Mouse (Mus musculus) CH12.LX (cell line): ENCODE measurements around the gene Avpr2. TPM values are rescaled to one million over a fixed set of nuclear protein-coding genes. Genes with fewer than 3 reads are reported as not detected.

ENCODE experiments used
- DNase-seq: peaks from one replicate; pipeline ENCODE4 v3.0.0-alpha.2; 2013; ENCODE audit errors: extremely low read depth
- H3K27ac ChIP-seq: 2 replicates; pipeline ENCODE4 v1.5.1; 2012; ENCODE audit warnings: low read depth, mild to moderate bottlenecking, control low read depth, moderate library complexity; ENCODE audit not compliant: insufficient read depth
- H3K27me3 ChIP-seq: replicated peaks from 2 replicates; pipeline ENCODE3; 2012; ENCODE audit warnings: inconsistent platforms
- H3K36me3 ChIP-seq, 2 experiments: replicated peaks in 1 of 2; 2 replicates each; pipeline versions ENCODE3 to v1.6.1; 2012; ENCODE audit warnings: inconsistent platforms in 1 of 2, low read length in 1 of 2, mild to moderate bottlenecking in 1 of 2, mixed read lengths in 1 of 2, moderate library complexity in 1 of 2; ENCODE audit not compliant: control insufficient read depth in 1 of 2, insufficient read depth in 1 of 2
- H3K4me1 ChIP-seq, 2 experiments: 2 replicates each; pipeline ENCODE4 v1.6.1; 2012; ENCODE audit warnings: inconsistent platforms in 1 of 2, moderate library complexity in 1 of 2; ENCODE audit not compliant: insufficient read depth in 2 of 2, control insufficient read depth in 1 of 2
- H3K4me2 ChIP-seq: 2 replicates; pipeline ENCODE4 v1.6.1; 2012; ENCODE audit warnings: low read depth, mild to moderate bottlenecking, control low read depth; ENCODE audit not compliant: poor library complexity, insufficient read depth, severe bottlenecking
- H3K4me3 ChIP-seq, 3 experiments: fragments of 150-350 bp in 1 of 3; sonication (generic) in 1 of 3; replicated peaks in 1 of 3; 2 replicates each; pipeline versions ENCODE3 to v1.5.1; 2011 to 2012; ENCODE audit warnings: low read depth in 2 of 3, low read length in 2 of 3, mild to moderate bottlenecking in 2 of 3, moderate library complexity in 2 of 3, control low read depth in 1 of 3, improper control_type of control experiment in 1 of 3, inconsistent platforms in 1 of 3, mixed read lengths in 1 of 3; ENCODE audit not compliant: poor library complexity in 1 of 3
- H3K79me2 ChIP-seq: replicated peaks from 2 replicates; pipeline ENCODE4 v1.6.1; 2012; ENCODE audit warnings: mild to moderate bottlenecking, moderate library complexity; ENCODE audit not compliant: control insufficient read depth, poor library complexity, insufficient read depth, severe bottlenecking; ENCODE audit errors: extremely low read depth
- H3K9ac ChIP-seq: 2 replicates; pipeline ENCODE4 v1.6.1; 2012; ENCODE audit warnings: low read depth, mild to moderate bottlenecking, control low read depth, moderate library complexity; ENCODE audit not compliant: insufficient read depth
- H3K9me3 ChIP-seq: replicated peaks from 2 replicates; pipeline ENCODE3; 2012; ENCODE audit warnings: low read length, inconsistent platforms, mixed read lengths
- BHLHE40 ChIP-seq: IDR thresholded peaks from 2 replicates; pipeline ENCODE4 v1.6.1; 2011; ENCODE audit warnings: mild to moderate bottlenecking, low read depth, low read length, improper control_type of control experiment
- CHD2 ChIP-seq: IDR thresholded peaks from 2 replicates; pipeline ENCODE4 v1.6.1; 2011; ENCODE audit warnings: low read length, improper control_type of control experiment
- CTCF ChIP-seq, 2 experiments: IDR thresholded peaks in 1 of 2; conservative IDR thresholded peaks in 1 of 2; 2 replicates each; pipeline ENCODE4 v1.5.1; 2011 to 2012; ENCODE audit warnings: low read depth in 2 of 2, low read length in 2 of 2, improper control_type of control experiment in 1 of 2, inconsistent platforms in 1 of 2, mild to moderate bottlenecking in 1 of 2, moderate library complexity in 1 of 2
- ELF1 ChIP-seq: IDR thresholded peaks from 2 replicates; pipeline ENCODE4 v1.6.1; 2014; ENCODE audit warnings: low read depth, mild to moderate bottlenecking, inconsistent platforms, low read length, improper control_type of control experiment
- IRF4 ChIP-seq: IDR thresholded peaks from 2 replicates; pipeline ENCODE4 v1.6.1; 2014; ENCODE audit warnings: low read depth, mild to moderate bottlenecking, inconsistent platforms, low read length, improper control_type of control experiment
- JUND ChIP-seq: conservative IDR thresholded peaks from 2 replicates; pipeline ENCODE4 v1.6.1; 2011; ENCODE audit warnings: low read depth, low read length, improper control_type of control experiment
- MAX ChIP-seq: IDR thresholded peaks from 2 replicates; pipeline ENCODE4 v1.6.1; 2011; ENCODE audit warnings: low read length, improper control_type of control experiment
- MXI1 ChIP-seq: IDR thresholded peaks from 2 replicates; pipeline ENCODE4 v1.6.1; 2011; ENCODE audit warnings: mild to moderate bottlenecking, low read depth, low read length, improper control_type of control experiment
- MYC ChIP-seq: IDR thresholded peaks from 2 replicates; pipeline ENCODE4 v1.6.1; 2011; ENCODE audit warnings: low read depth, mild to moderate bottlenecking, improper control_type of control experiment, low read length
- NRF1 ChIP-seq: IDR thresholded peaks from 2 replicates; pipeline ENCODE4 v1.6.1; 2014; ENCODE audit warnings: low read depth, mild to moderate bottlenecking, inconsistent platforms, low read length, improper control_type of control experiment, moderate library complexity
- PAX5 ChIP-seq: IDR thresholded peaks from 2 replicates; pipeline ENCODE4 v1.6.1; 2012; ENCODE audit warnings: low read length, inconsistent platforms, mixed read lengths
- POLR2AphosphoS2 ChIP-seq: IDR thresholded peaks from 2 replicates; pipeline ENCODE4 v1.6.1; 2011; ENCODE audit warnings: low read depth, low read length, improper control_type of control experiment
- RAD21 ChIP-seq: IDR thresholded peaks from 2 replicates; pipeline ENCODE4 v1.6.1; 2011; ENCODE audit warnings: low read depth, mild to moderate bottlenecking, low read length, improper control_type of control experiment, moderate library complexity
- SMC3 ChIP-seq: IDR thresholded peaks from 2 replicates; pipeline ENCODE4 v1.6.1; 2011; ENCODE audit warnings: low read depth, low read length, improper control_type of control experiment
- UBTF ChIP-seq: IDR thresholded peaks from 2 replicates; pipeline ENCODE4 v1.6.1; 2012; ENCODE audit warnings: low read depth, mild to moderate bottlenecking, inconsistent platforms, low read length, improper control_type of control experiment, moderate library complexity
- USF2 ChIP-seq: conservative IDR thresholded peaks from 2 replicates; pipeline ENCODE4 v1.6.1; 2011; ENCODE audit warnings: low read depth, low read length, improper control_type of control experiment
- ZMIZ1 ChIP-seq: IDR thresholded peaks from 2 replicates; pipeline ENCODE4 v1.6.1; 2012; ENCODE audit warnings: low read depth, mild to moderate bottlenecking, inconsistent platforms, low read length, improper control_type of control experiment
- ZNF384 ChIP-seq: IDR thresholded peaks from 2 replicates; pipeline ENCODE4 v1.6.1; 2012; ENCODE audit warnings: low read depth, low read length, improper control_type of control experiment, inconsistent platforms
- dilution Hi-C: fragments of 300-500 bp; cut with MboI; formaldehyde crosslinking; loops from 2 replicates; pipeline ENCODE4 v1.14.3; 2020; ENCODE audit warnings: low sequenced_read_pairs; ENCODE audit not compliant: extremely low pct_unique_long_range_greater_than_20kb, extremely low pct_ligation_motif_present
- in situ Hi-C: fragments of 300-500 bp; cut with MboI; formaldehyde crosslinking; loops from 3 replicates; pipeline ENCODE4 v1.14.3; 2019; ENCODE audit warnings: low sequenced_read_pairs, low pct_ligation_motif_present, low pct_unique_long_range_greater_than_20kb, mixed read lengths
- polyA plus RNA-seq: library from polyadenylated mRNA; unstranded; fragments of >175 nt; gene quantifications from 2 replicates; pipeline ENCODE4 v1.2.1, GENCODE M21; 2012; ENCODE audit warnings: low read depth; ENCODE audit not compliant: insufficient read length
- total RNA-seq, 2 experiments: library from RNA; depleted of rRNA; stranded (reverse); fragments of 300-350 nt in 1 of 2; fragments of >200 nt in 1 of 2; gene quantifications; 2 replicates each; pipeline ENCODE4 v1.2.3; 2012 to 2014

The Avpr2 gene
- total and polyA plus RNA-seq, 3 experiments, result 0.20 to 0.34 TPM; not detected in 1

GRCm38 (mm10) chrX:73881463-73881862 is 10.4 kb upstream of the Avpr2 start:
- dilution Hi-C loops, result no loop called here
- Histone ChIP-seq H3K36me3 (no peaks in the 10 kb centered on the region), H3K4me1 (peaks cover 0 to 3% of the 10 kb centered on the region in 2 experiments; a peak in 2 of 4 replicates), H3K27me3 (no peaks in the 10 kb centered on the region), H3K79me2 (no peaks in the 10 kb centered on the region), H3K27ac (no peak overlapping the region), H3K4me3 (no peak overlapping the region), H3K9me3 (no peaks in the 10 kb centered on the region), H3K9ac (no peak overlapping the region), H3K4me2 (no peak overlapping the region)
- in situ Hi-C loops, result no loop called here
- TF ChIP-seq USF2, result no peak
- DNase-seq, result no peak

DNA sequence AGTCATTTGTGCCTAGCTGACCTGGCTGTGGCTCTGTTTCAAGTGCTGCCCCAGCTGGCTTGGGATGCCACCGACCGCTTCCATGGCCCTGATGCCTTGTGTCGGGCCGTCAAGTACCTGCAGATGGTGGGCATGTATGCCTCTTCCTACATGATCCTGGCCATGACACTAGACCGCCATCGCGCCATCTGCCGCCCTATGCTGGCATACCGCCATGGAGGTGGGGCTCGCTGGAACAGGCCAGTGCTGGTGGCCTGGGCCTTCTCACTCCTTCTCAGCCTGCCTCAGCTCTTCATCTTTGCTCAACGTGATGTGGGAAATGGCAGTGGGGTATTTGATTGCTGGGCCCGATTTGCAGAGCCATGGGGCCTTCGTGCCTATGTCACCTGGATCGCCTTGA is 931 bp downstream of the Avpr2 start:
- dilution Hi-C loops (no loop called here), in situ Hi-C loops (no loop called here)
- Histone ChIP-seq H3K36me3 (peaks cover 19 to 58% of the 10 kb centered on the region in 2 experiments), H3K79me2 (no peaks in the 10 kb centered on the region), H3K4me2 (no peak overlapping the region), H3K9ac (no peak overlapping the region), H3K4me1 (no peaks in the 10 kb centered on the region; a peak in 1 of 4 replicates), H3K27me3 (no peaks in the 10 kb centered on the region), H3K27ac (no peak overlapping the region), H3K9me3 (no peaks in the 10 kb centered on the region), H3K4me3 (no peak overlapping the region)
- DNase-seq, result no peak
- TF ChIP-seq CHD2 (no peak), BHLHE40 (no peak), ZMIZ1 (no peak), MXI1 (no peak), ELF1 (no peak)

GRCm38 (mm10) chrX:73895719-73896118 is 3.8 kb downstream of the Avpr2 start, which contains the start of gene L1cam:
L1cam (minus strand) TSS chrX:73896105.
- peak; percentile 68 for TF ChIP-seq SMC3
- no peak for TF ChIP-seq UBTF
- no peak for TF ChIP-seq POLR2AphosphoS2
- TF ChIP-seq RAD21, result peak; percentile 53
- peak; percentile 18 to 62; a peak in 2 of 4 replicates for TF ChIP-seq CTCF (conservative IDR thresholded peaks at IDR 0.05 in 1 of 2, IDR thresholded peaks at IDR 0.05 in 1 of 2; ENCODE audit: low read depth in 2 of 2, low read length in 2 of 2)
- no peak for TF ChIP-seq IRF4
- TF ChIP-seq JUND, result no peak
- no peak for TF ChIP-seq MYC
- TF ChIP-seq MAX, result no peak
- no peak for TF ChIP-seq USF2
- no peak for TF ChIP-seq ZNF384
- TF ChIP-seq NRF1, result no peak
- TF ChIP-seq PAX5, result no peak
- TF ChIP-seq, all 38 proteins: peak for 3
- dilution Hi-C loops, result no loop called here
- no peaks in the 10 kb centered on the region for H3K79me2 ChIP-seq
- no peak within 1 kb of the TSS for H3K4me3 ChIP-seq
- no peaks in the 10 kb centered on the region for H3K9me3 ChIP-seq
- no peak within 1 kb of the TSS for H3K27ac ChIP-seq
- no peak within 1 kb of the TSS for H3K9ac ChIP-seq
- no peaks in the 10 kb centered on the region for H3K27me3 ChIP-seq
- DNase-seq, result no peak
- H3K4me2 ChIP-seq, result no peak within 1 kb of the TSS
- H3K4me1 ChIP-seq, result no peaks in the 10 kb centered on the region; a peak in 1 of 4 replicates
- in situ Hi-C loops, result no loop called here
- peaks cover 24 to 75% of the 10 kb centered on the region in 2 experiments for H3K36me3 ChIP-seq
